Mouse (Mus musculus): ENCODE measurements around the gene 1500015O10Rik. TPM values are rescaled to one million over a fixed set of nuclear protein-coding genes. Genes with fewer than 3 reads are reported as not detected.

1500015O10Rik gene
- 10 to 100 TPM; 31.9 to 33.2 TPM for total RNA-seq (2021)
- long read RNA-seq, experiment 1, transcript 1500015O10Rik-201 (4 exons, 902 nt): major isoform, 11 of 18 reads
- long read RNA-seq, experiment 1, partial matches to known transcripts: 7 of 18 reads
- long read RNA-seq, experiment 1, other reads (novel, unspliced or antisense): 0 of 18 reads
- long read RNA-seq, experiment 2, transcript 1500015O10Rik-201 (4 exons, 902 nt): major isoform, 8 of 16 reads
- long read RNA-seq, experiment 2, partial matches to known transcripts: 7 of 16 reads
- long read RNA-seq, experiment 2, other reads (novel, unspliced or antisense): 1 of 16 reads

DNA sequence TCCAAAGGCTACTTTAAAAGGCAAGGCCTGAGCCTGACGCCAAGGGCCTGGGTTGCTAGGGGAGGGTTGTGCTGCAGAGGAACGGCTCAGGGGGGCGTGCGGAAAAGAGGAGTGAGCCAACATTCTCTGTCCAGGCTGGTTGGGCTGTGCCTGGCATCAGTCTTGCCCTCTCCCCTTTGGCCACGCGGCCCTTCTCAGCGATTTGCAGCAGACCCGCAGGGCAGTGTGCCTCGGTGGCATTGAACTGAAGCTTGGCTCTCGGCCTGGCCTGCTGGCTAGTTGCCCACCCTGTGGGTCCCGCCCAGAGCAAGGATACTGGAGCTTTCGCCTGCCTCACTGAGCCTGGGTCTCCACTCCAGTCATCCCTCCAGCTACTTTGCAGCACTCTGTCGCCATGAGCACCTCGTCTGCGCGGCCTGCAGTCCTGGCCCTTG lies at the start of gene 1500015O10Rik:
1500015O10Rik (plus strand) TSS at position 112 of the 434 bp plus-strand sequence.
- DNase-seq: peak; percentile 81

DNA sequence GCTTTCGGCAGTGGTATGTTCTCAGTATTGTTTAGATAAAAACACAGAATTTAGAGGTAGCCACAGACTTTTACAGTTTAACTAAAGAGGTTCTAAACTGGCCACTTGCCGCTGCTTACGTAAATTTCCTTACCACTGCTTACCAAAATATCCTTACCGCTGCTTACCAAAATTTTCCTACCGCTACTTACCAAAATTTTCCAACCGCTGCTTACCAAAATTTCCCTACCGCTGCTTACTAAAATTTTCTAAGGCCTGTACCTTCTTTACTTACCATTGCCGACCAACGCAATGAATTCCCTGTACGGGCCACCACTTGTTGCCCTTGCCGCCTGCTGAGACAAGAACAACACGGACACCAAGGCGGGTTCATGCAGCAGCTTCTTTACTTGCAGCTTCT lies 40.4 kb upstream of the 1500015O10Rik start:
- DNase-seq: no peak

DNA sequence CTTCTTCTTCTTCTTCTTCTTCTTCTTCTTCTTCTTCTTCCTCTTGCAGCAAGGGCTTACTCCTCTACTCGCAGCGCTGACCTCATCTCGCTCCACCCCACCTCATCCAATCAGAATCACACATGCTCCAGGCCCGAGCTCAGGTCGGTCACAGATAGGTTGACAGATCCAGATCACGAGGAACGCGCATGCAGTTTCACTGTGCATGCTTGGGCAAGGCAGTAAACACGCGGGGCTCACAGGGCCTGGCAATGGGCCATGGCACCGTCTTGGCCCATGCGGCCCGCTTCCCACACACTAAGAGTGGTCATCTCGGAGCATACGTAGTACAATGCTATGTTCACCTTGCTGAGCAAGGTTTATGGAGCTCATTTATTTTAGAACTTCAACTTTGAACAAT lies 39.9 kb upstream of the 1500015O10Rik start:
- DNase-seq: no peak

DNA sequence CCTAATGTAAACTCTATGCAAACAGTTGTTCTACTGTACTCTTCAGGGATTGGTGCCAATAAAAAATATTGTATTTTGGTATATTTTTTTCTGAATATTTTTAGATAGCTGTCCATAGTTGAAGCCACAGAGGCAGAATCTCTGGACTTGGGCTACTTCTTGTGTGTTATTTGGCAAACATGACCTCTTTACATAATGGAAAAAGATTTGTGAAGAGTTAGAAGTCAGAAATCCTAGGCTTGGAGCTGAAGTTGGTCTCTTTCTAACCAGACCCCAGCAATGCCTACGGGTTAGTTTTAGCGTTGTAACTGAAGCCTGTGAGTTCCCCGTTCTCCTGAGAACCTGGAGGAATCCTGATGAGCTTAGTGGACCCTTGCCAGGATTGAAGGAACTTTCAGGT lies 36.3 kb upstream of the 1500015O10Rik start:
- DNase-seq: no peak

DNA sequence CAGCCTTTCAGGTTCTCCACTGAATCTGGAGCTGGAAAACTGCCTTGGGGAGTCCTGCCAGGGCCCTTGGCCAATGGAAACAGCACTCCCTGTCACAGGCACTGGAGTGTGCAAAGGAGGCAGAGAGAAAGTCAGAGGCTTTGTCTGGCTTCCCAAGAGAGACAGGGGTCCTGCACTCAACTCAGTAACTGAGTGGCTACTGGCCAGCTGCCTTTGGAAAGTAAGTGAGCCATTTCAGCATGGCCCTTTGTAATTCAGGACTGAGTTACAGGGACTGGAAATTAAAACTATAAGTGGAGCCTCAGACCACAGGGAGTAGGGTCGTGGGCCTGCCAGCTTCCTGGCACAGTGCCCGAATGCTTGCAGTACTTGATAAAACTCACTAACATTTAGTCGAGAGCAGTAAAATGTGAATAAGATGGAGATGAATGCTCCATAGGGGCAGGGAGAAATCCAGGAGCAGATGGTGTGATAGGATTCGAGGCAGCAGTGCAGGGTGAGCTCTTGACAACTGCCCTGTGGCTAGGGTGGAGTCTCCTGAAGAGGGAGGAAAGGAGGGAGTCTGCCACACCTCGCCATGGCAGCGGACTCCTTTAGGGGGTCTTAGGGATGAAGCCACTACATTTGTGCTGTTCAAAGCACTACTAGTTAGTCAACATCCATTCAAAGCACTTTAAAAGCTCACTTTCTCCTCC lies 35.4 kb upstream of the 1500015O10Rik start:
- peak; percentile 92 for DNase-seq

DNA sequence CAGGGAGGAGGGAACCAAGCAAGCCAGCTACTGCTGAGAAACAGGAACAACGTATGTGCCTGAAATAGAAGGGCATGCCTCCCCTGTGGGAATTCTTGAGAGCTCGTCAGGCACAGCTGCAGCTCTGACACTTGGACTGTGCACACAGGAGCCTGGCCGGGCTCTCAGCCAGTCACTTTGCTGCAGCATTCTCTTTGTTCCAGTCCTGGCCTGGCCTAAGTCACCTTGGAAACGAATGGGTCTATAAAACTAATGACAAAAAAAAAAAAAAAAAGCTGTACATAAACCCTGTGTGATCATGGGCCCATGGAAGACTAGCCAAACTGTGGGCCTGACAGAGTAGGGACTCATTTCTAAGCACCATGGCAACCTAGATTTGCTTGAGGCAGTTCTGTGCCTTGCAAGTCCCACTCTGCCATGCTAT lies 31.8 kb upstream of the 1500015O10Rik start:
- peak; percentile 24 for DNase-seq

DNA sequence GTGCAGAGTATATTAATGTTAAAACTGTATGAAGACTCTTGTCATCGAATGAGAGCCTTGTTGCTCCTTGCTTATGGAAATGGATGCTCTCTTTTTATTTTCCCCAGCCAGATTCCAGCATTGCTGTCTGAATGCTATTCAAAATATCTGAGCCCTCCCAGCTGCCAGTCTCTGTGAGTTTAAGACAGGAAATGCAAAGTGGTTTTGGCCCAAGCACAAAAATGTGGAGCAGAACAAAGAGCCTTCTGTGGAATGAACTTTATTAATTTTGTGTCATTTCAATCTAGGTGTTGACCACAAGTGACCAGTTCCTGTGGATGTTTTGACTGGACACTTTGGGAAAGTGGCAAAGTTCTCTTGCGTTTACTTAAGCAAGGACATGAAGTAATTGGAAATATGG lies 15.6 kb upstream of the 1500015O10Rik start:
- no peak for DNase-seq

DNA sequence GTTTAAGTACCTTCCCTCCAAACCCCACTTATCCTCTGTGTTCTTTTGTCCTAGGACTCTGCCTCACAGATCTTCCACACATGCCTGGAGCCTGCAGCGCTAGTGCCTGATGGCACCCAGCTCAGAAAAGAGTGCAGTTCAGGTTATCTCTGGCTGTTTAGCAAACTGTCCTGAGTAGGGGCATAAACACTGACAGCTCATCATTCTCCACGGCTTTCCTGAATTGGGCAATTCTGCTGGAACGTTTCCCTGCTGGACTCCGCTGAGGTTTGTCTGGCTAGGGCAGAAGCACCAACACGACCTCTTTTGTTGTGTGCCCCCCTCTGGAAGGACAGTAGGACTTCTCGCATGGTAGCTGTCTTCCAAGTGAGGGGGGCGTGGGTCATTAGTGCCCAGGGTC lies 12.4 kb upstream of the 1500015O10Rik start:
- DNase-seq: no peak

DNA sequence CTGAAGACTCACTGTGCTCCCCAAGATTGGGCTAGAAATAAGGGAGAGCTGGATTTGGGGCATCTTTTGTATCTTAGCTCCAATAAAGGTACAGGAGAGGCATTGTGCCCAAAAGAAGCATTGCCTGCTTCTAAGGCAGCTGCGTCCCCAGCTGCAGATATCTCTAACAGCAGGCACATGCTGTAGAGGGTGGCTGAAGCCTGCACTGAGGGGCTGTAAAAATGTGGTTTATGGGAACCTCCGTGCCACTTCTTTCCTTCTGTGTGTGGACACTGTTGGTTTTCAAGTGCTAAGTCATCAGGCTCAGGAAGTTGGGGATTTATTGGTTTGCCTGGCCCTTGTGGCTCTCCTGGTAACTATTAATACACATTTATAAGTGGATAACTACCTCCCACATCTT lies 11.6 kb upstream of the 1500015O10Rik start:
- no peak for DNase-seq

DNA sequence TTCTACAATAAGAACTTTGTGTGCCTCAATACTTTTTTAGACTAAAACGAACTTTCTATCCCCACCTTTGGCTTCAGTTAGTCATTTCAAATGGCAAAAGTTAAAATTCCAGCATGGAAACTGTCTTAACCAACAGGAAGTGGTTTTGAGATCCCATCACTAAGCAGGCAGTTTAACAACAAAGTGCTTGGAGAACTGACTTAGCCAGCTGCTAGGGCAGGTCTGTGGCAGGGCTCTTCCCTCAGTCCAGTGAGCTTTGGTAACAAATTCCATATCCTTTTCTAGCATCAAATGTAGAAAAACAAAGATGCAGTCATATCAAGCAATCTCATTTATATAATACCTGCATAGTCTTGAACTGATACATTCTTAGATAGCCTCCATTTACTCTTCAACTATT lies 7.9 kb upstream of the 1500015O10Rik start:
- DNase-seq: no peak

DNA sequence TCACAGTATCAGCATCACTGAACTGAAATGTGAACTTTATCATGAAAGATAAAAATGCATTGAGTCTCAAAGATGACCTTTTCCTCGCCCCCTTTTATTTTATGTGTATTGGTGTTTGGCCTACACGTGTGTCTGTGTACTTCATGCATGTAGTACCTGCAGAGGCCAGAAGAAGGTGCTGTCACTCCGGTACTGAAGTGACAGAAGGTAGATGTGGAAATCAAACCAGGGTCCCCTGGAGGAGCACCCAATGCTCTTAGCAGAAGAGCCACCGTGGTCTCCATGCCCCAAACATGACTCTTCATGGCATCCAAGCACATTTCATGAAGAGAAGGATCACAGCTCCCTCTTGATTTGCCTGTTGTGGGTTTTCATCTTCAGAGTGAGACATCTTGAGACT lies 1.7 kb downstream of the 1500015O10Rik start:
- no peak for DNase-seq

DNA sequence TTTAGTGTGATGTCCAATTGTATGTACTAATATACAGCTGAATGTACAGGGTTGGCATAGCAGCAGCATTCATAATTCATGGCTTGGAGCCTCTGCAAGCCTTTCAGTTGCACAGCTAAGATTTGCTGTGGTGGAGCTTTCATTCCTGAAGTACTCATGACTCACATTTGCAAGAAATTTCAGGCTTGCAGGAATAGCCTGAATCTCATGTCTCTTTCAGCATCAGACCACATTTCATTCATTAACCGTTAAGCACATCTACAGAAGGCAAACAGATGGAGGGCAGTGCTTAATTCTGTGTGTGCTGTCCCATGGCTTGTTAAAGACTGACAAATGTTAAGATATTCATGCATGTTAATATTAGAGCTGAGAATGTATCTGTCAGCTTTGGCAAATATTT lies 2.3 kb downstream of the 1500015O10Rik start:
- no peak for DNase-seq

DNA sequence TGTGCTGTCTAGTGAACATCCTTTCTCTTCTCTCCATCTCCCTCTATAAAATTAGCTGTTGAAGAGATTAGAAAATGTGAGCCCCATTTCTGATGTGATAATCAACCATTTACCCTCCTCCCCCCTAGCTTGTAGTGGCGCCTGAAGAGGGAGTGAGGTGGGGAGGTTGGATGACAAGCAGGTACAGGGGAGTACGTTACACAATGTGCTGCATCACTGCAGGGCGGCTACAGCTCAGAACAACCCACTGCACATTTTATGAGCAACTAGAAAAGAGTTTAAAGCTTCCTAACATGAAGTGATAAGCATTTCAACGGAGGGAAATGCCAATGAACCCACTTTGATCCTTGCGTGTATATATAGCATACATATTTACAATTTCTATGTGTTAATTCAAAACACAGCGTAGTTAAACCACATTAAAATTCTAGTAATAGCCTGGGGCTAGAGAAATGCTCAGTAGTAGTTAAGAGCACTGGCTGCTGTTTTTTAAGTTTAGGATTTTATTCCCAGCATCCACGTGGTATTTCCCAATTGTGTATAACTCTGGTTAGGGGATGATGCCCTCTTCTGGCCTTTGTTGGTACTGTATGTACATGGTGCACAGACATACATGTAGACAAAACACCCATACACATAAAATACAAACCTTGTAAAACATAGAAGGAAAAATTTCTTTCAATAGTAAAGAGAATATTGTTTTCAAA lies 7.6 kb downstream of the 1500015O10Rik start:
- peak; percentile 65 for DNase-seq

DNA sequence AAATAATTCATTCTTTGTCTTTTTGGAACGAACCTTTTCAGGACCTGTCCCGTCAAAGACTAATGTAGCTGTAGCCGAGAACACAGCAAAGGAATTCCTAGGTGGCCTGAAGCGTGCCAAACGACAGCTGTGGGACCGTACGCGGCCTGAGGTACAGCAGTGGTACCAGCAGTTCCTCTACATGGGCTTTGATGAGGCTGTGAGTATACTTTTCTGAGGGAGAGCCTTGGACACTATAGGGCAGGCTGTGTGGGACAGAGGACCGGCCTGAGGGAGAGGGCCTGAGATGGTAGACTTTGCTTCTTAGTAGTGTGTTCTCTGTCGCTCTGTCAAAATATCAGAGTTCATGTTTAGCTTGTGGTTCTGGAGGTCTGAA lies 8.1 kb downstream of the 1500015O10Rik start:
- DNase-seq: no peak

DNA sequence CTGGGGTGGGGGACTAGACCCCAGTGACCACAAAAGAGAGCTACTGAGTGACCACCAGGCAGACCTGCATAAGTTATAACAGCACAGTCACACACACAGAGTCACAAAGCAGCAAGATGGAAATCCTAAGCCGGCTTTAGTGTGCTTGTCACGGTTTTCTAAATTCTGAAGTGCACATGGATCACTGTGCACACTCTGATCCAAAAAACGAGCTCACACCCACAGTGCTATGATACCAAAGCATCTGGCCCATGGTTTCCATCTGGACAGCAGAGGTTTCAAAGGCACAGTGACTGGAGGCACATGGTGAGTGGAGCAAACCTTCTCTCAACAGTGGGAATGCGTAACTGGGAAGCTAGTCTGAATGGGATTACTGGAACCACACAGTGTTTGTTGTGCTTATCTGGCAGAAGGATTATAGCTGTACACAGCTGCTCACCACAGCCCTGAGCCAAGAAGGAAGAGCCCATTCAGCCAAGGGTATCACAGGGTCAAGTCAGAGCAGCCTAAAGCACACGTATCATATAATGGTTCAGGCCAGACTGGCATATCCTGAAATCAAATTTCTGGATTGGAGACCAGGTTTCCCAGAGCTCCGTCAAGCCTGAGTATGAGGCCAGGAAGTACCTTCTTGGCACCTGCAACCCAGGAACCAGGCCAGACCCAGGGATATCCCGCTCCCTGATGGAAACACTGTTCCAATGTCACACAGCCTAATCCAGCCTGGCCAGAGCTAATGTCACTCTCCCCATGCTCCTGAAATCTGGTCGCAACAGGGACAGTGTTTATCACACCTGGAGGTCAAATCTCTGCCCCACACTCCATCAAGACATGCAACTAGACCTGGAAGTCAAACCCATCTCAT lies 24.3 kb downstream of the 1500015O10Rik start:
- DNase-seq: no peak

DNA sequence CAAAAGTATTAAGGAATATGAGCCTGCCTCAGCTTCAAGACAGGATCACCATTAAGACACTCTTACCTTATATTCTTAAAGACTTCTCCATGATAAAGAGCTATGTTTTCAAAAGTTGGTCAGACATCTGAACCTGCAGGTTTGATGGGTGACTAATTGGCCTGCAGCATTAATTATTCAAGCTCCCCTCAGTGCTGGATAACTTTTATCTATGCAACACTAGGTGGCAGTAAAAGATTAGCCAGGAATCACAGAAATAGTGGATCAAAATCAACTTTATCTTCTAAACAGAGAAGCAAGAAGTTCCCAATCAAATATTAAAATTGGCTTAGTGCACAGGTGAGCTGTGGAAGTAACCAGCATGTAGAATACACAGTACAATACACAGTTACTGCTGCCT lies 29.7 kb downstream of the 1500015O10Rik start:
- no peak for DNase-seq

DNA sequence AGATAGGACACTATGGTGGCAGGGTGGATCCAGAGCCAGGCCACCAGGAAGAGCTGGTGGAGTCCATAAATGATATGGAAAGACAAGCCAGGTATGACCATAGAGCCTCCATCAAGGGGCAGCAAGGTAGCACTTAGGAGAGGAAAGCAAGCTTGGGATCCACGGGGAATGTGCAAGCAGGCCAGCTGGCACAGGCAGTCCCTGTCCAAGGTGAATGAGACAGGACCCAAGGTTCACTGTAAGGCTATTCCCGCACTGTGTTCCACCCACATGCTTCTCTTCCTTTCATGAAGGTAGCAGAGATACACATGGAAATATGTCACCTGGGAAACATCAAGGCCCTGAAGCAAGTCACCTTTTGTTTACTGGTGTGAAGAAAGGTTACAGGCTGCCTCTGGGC lies 34.1 kb downstream of the 1500015O10Rik start:
- DNase-seq: no peak

DNA sequence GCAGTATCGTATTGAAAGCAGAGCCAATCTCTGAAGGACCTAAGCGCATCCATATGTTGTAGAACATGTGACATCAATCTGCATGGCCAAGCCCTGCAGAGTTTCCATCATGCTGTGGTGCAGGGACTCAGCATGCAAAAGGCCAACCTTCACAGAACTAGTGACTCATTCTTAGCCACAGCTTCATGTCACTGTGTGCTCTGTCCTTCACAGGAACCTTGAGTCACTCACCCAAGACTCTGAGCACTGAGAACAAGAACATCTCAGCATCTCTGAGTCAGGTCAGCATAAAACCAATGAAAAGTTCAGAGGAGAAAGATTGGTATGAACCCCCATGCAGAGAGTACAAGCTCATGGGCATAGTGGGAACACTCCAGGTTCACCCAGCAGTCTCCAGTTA lies 35.9 kb downstream of the 1500015O10Rik start:
- no peak for DNase-seq

DNA sequence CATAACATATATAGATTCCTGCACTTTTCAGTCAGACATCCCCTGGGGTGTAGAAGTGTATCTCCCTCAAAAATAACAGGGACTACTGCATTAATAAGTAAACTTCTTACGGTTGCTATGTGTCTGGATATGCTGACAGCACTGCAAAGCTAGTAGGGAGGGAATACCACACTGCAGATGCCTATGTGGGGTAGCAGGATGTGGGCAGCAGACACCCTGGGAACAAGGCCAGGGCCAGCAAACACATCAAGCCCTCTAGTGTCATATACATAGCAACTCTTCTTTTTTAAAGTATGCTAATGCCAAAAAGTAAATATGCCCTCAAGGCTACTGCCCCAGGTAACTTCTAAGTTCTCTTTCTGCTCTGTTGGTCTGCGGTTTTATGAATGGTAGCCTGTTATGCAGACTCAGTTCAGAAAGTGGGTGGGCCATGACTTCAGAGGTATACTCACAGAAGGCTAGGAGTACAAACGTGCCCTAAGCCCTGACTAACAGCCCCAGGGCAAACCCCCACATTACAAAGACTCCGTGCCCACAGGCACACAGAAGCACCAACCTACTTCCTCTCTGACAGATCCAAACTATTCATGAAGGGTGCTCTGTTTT lies 38.1 kb downstream of the 1500015O10Rik start:
- DNase-seq: no peak

DNA sequence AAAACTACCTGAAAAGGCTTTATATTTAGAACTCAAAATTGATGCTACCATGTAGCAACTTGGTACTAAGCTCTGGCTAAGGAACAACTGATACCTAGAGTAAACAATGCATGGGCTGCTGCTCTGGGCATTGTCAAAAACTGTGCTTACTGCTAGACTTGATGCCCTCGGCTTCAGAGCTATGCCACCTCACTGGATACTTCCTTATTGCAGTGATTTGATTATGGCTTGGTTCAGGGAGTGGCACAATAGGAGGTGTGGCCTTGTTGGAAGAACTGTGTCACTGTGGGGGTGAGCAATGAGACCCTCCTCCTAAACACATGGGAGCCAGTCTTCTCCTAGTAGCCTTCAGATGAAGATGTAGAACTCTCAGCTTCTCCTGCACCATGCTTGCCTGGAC lies 38.9 kb downstream of the 1500015O10Rik start:
- DNase-seq: no peak

DNA sequence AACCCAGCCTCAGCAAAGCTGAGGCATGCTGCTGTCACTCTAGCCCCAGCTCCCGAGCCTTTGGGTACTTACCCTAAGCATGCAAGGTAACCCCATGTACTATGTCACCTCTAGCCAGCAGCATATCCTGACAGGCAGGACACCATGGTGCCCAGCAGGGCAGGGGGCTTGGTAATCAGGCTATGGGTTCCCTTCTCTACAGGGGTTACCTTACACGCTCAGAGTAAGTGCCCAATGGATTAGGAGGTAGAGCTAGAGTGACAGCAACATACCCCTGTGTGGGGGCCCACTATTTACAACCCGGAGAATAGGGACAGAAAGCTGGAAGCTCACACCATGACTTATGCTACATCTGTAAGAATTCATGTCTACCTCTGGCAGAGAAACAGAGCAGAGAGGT lies 39.6 kb downstream of the 1500015O10Rik start:
- no peak for DNase-seq

DNA sequence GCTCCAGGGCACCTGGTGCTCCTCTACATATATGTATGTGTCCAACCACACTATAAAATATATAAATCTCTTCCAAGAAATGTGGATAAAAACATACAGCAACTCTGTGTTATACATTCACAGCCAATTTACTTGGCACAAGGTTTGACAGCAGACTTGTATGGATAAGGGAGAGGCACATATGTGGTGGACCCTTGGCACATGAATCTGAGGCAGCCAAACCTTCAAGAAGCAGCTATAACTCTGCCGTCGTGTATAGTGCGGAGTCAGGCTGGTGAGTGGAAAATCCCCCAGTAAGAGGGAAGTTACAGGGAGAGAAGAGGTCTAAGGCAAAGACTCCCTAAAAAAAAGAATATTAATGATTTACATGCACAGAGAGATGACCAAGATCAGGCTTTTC lies 42.3 kb downstream of the 1500015O10Rik start:
- DNase-seq: no peak
